Mouse (Mus musculus) testis, adult 2 months (tissue): ENCODE measurements around the gene Rasgef1b. TPM values are rescaled to one million over a fixed set of nuclear protein-coding genes. Genes with fewer than 3 reads are reported as not detected.

Source experiments
- H3K27ac ChIP-seq: fragments of 200-500 bp; 2 replicates; pipeline ENCODE4 v1.5.1; 2012; ENCODE audit warnings: low read depth, low read length; ENCODE audit not compliant: control insufficient read depth, insufficient read depth
- H3K27me3 ChIP-seq: fragments of 200-500 bp; 2 replicates; pipeline ENCODE4 v1.6.1; 2012; ENCODE audit warnings: mild to moderate bottlenecking, low read length, moderate library complexity; ENCODE audit not compliant: control insufficient read depth, insufficient read depth
- H3K36me3 ChIP-seq: fragments of 200-500 bp; 2 replicates; pipeline ENCODE4 v1.6.1; 2012; ENCODE audit warnings: mild to moderate bottlenecking, low read length; ENCODE audit not compliant: control insufficient read depth, insufficient read depth
- H3K4me1 ChIP-seq: fragments of 200-500 bp; 2 replicates; pipeline ENCODE4 v1.6.1; 2012; ENCODE audit warnings: low read length; ENCODE audit not compliant: control insufficient read depth, insufficient read depth
- H3K4me3 ChIP-seq: fragments of 200-500 bp; 2 replicates; pipeline ENCODE4 v1.5.1; 2012; ENCODE audit warnings: low read depth, mild to moderate bottlenecking, low read length, moderate library complexity, mixed read lengths; ENCODE audit not compliant: control insufficient read depth
- CTCF ChIP-seq: fragments of 200-500 bp; IDR thresholded peaks from 2 replicates; pipeline ENCODE4 v1.5.1; 2012; ENCODE audit warnings: low read depth, mild to moderate bottlenecking, inconsistent platforms, low read length, moderate library complexity; ENCODE audit not compliant: control insufficient read depth, insufficient read depth, insufficient replicate concordance
- POLR2A ChIP-seq: fragments of 200-500 bp; IDR thresholded peaks from 2 replicates; pipeline ENCODE4 v1.6.1; 2012; ENCODE audit warnings: low read depth, mild to moderate bottlenecking, inconsistent platforms, low read length, moderate library complexity; ENCODE audit not compliant: control insufficient read depth
- polyA plus RNA-seq: library from polyadenylated mRNA; depleted of rRNA; stranded (reverse); fragments of >200 nt; gene quantifications from 2 replicates; pipeline ENCODE4 v1.2.3, GENCODE M21; 2012; rRNA removed

Gene Rasgef1b
- polyA plus RNA-seq, 1 experiment = 3.2 TPM

GRCm38 (mm10) chr5:99202074-99202837, 526.6 kb downstream of the Rasgef1b start:
- TF ChIP-seq CTCF (peak; percentile 9; the same call in 1 of the 2 replicates), POLR2A (no peak)
- no peak overlapping the region for H3K4me3 ChIP-seq
- H3K4me1 ChIP-seq = no peaks in the 10 kb centered on the region
- no peaks in the 10 kb centered on the region for H3K36me3 ChIP-seq
- no peak overlapping the region for H3K27ac ChIP-seq
- H3K27me3 ChIP-seq = no peaks in the 10 kb centered on the region

GRCm38 (mm10) chr5:99195436-99195835, 533.4 kb downstream of the Rasgef1b start:
- Histone ChIP-seq H3K27me3 (no peaks in the 10 kb centered on the region), H3K4me1 (peaks cover 3% of the 10 kb centered on the region), H3K36me3 (no peaks in the 10 kb centered on the region), H3K4me3 (no peak overlapping the region), H3K27ac (no peak overlapping the region)
- TF ChIP-seq CTCF = no peak
- TF ChIP-seq POLR2A = no peak

- Histone ChIP-seq H3K36me3 (no peaks in the 10 kb centered on the region), H3K27me3 (no peaks in the 10 kb centered on the region), H3K27ac (no peak overlapping the region), H3K4me1 (peaks cover 3% of the 10 kb centered on the region), H3K4me3 (peak overlapping the region; percentile 29)
- no peak for TF ChIP-seq POLR2A
- no peak for TF ChIP-seq CTCF
These were observed 537.7 kb downstream of the Rasgef1b start for GRCm38 (mm10) chr5:99190941-99191800.

GRCm38 (mm10) chr5:99183637-99184036, 545.2 kb downstream of the Rasgef1b start:
- H3K27ac ChIP-seq = no peak overlapping the region
- H3K27me3 ChIP-seq = no peaks in the 10 kb centered on the region
- no peak overlapping the region for H3K4me3 ChIP-seq
- no peaks in the 10 kb centered on the region for H3K4me1 ChIP-seq
- no peak for TF ChIP-seq POLR2A
- no peak for TF ChIP-seq CTCF
- no peaks in the 10 kb centered on the region for H3K36me3 ChIP-seq

- Histone ChIP-seq H3K4me1 (no peaks in the 10 kb centered on the region), H3K27me3 (no peaks in the 10 kb centered on the region), H3K27ac (no peak overlapping the region), H3K4me3 (no peak overlapping the region), H3K36me3 (no peaks in the 10 kb centered on the region)
- TF ChIP-seq POLR2A = no peak
- TF ChIP-seq CTCF = no peak
These were observed 554.1 kb downstream of the Rasgef1b start for GRCm38 (mm10) chr5:99174608-99175385.

- no peak overlapping the region for H3K4me3 ChIP-seq
These were observed 559.0 kb downstream of the Rasgef1b start for GRCm38 (mm10) chr5:99169836-99170235.

GRCm38 (mm10) chr5:99167767-99168166, 561.1 kb downstream of the Rasgef1b start:
- Histone ChIP-seq H3K27me3 (no peaks in the 10 kb centered on the region), H3K27ac (no peak overlapping the region), H3K4me3 (no peak overlapping the region), H3K4me1 (no peaks in the 10 kb centered on the region), H3K36me3 (no peaks in the 10 kb centered on the region)
- TF ChIP-seq CTCF = no peak
- no peak for TF ChIP-seq POLR2A

More at GRCm38 (mm10) chr5:99169836-99170235, 559.0 kb downstream of the Rasgef1b start:
- no peaks in the 10 kb centered on the region for H3K4me1 ChIP-seq
- no peaks in the 10 kb centered on the region for H3K27me3 ChIP-seq
- H3K36me3 ChIP-seq = no peaks in the 10 kb centered on the region
- H3K27ac ChIP-seq = no peak overlapping the region
- TF ChIP-seq CTCF (no peak), POLR2A (no peak)

Other genes with a start within 250 kb of the Rasgef1b start
- 2.9 and 3.7 TPM in 2 replicates for gene Vamp9, start 177.2 kb upstream of the Rasgef1b start, polyA plus RNA-seq
- 19.3 and 28.3 TPM in 2 replicates for gene Hnrnpd, start 249.9 kb upstream of the Rasgef1b start, polyA plus RNA-seq
- 14.1 and 17.2 TPM in 2 replicates for gene 4930524J08Rik, start 250.0 kb upstream of the Rasgef1b start, polyA plus RNA-seq